Mouse (Mus musculus): ENCODE measurements around the gene Naa35. TPM values are rescaled to one million over a fixed set of nuclear protein-coding genes. Genes with fewer than 3 reads are reported as not detected.

Naa35 gene
- polyA plus RNA-seq, 1 experiment: 35.1 TPM

- no peaks in the 10 kb centered on the region for H3K36me3 ChIP-seq (ENCODE audit: control insufficient read depth, insufficient read depth)
Observed at GRCm38 (mm10) chr13:59562471-59562870, 22.6 kb upstream of the Naa35 start.

GRCm38 (mm10) chr13:59564505-59564904, 20.6 kb upstream of the Naa35 start:
- TF ChIP-seq MYOD1 (IDR thresholded peaks at IDR 0.05; ENCODE audit: control insufficient read depth, insufficient read length, low read depth) (no peak), CTCF (IDR thresholded peaks at IDR 0.05; ENCODE audit: control insufficient read depth, insufficient read depth, insufficient read length) (no peak), MYOG (IDR thresholded peaks at IDR 0.05; ENCODE audit: control insufficient read depth, extremely low read depth, insufficient read length) (no peak), USF1 (IDR thresholded peaks at IDR 0.05; ENCODE audit: low read depth) (no peak), MAX (IDR thresholded peaks at IDR 0.05) (no peak), FOSL1 (IDR thresholded peaks at IDR 0.05; ENCODE audit: insufficient read depth, low read length, poor library complexity, severe bottlenecking) (no peak), CEBPB (IDR thresholded peaks at IDR 0.05; ENCODE audit: low read depth) (no peak)
- Histone ChIP-seq H3K36me3 (ENCODE audit: control insufficient read depth, insufficient read depth) (no peaks in the 10 kb centered on the region), H3K4me3 (ENCODE audit: insufficient read depth, poor library complexity, severe bottlenecking) (no peak overlapping the region), H3ac (ENCODE audit: control insufficient read depth, insufficient read length, low read depth) (no peak overlapping the region), H3K79me2 (ENCODE audit: control insufficient read depth, insufficient read depth) (no peaks in the 10 kb centered on the region), H3K27me3 (ENCODE audit: control insufficient read depth, insufficient read depth, insufficient read length) (peaks cover 12% of the 10 kb centered on the region), H3K79me3 (ENCODE audit: low read depth) (no peaks in the 10 kb centered on the region)

More at GRCm38 (mm10) chr13:59562471-59562870, 22.6 kb upstream of the Naa35 start:
- H3K79me3 ChIP-seq (ENCODE audit: low read depth): no peaks in the 10 kb centered on the region
- TF ChIP-seq MYOD1 (IDR thresholded peaks at IDR 0.05; ENCODE audit: control insufficient read depth, insufficient read length, low read depth) (no peak), CEBPB (IDR thresholded peaks at IDR 0.05; ENCODE audit: low read depth) (no peak), MYOG (IDR thresholded peaks at IDR 0.05; ENCODE audit: control insufficient read depth, extremely low read depth, insufficient read length) (no peak), USF1 (IDR thresholded peaks at IDR 0.05; ENCODE audit: low read depth) (no peak), CTCF (IDR thresholded peaks at IDR 0.05; ENCODE audit: control insufficient read depth, insufficient read depth, insufficient read length) (no peak), MAX (IDR thresholded peaks at IDR 0.05) (no peak), FOSL1 (IDR thresholded peaks at IDR 0.05; ENCODE audit: insufficient read depth, low read length, poor library complexity, severe bottlenecking) (no peak)
- H3K27me3 ChIP-seq (ENCODE audit: control insufficient read depth, insufficient read depth, insufficient read length): peaks cover 7% of the 10 kb centered on the region
- H3K4me3 ChIP-seq (ENCODE audit: insufficient read depth, poor library complexity, severe bottlenecking): no peak overlapping the region
- H3ac ChIP-seq (ENCODE audit: control insufficient read depth, insufficient read length, low read depth): no peak overlapping the region
- H3K79me2 ChIP-seq (ENCODE audit: control insufficient read depth, insufficient read depth): no peaks in the 10 kb centered on the region

GRCm38 (mm10) chr13:59564923-59565322, 20.1 kb upstream of the Naa35 start:
- H3K36me3 ChIP-seq (ENCODE audit: control insufficient read depth, insufficient read depth): no peaks in the 10 kb centered on the region
- H3K79me2 ChIP-seq (ENCODE audit: control insufficient read depth, insufficient read depth): no peaks in the 10 kb centered on the region
- peaks cover 12% of the 10 kb centered on the region for H3K27me3 ChIP-seq (ENCODE audit: control insufficient read depth, insufficient read depth, insufficient read length)
- TF ChIP-seq MYOG (IDR thresholded peaks at IDR 0.05; ENCODE audit: control insufficient read depth, extremely low read depth, insufficient read length) (no peak), USF1 (IDR thresholded peaks at IDR 0.05; ENCODE audit: low read depth) (no peak), CEBPB (IDR thresholded peaks at IDR 0.05; ENCODE audit: low read depth) (no peak), CTCF (IDR thresholded peaks at IDR 0.05; ENCODE audit: control insufficient read depth, insufficient read depth, insufficient read length) (no peak), FOSL1 (IDR thresholded peaks at IDR 0.05; ENCODE audit: insufficient read depth, low read length, poor library complexity, severe bottlenecking) (no peak), MYOD1 (IDR thresholded peaks at IDR 0.05; ENCODE audit: control insufficient read depth, insufficient read length, low read depth) (no peak), MAX (IDR thresholded peaks at IDR 0.05) (no peak)
- H3ac ChIP-seq (ENCODE audit: control insufficient read depth, insufficient read length, low read depth): no peak overlapping the region
- no peaks in the 10 kb centered on the region for H3K79me3 ChIP-seq (ENCODE audit: low read depth)
- H3K4me3 ChIP-seq (ENCODE audit: insufficient read depth, poor library complexity, severe bottlenecking): no peak overlapping the region

GRCm38 (mm10) chr13:59565945-59566520, 19.0 kb upstream of the Naa35 start:
- H3K4me3 ChIP-seq (ENCODE audit: insufficient read depth, poor library complexity, severe bottlenecking): no peak overlapping the region
- H3ac ChIP-seq (ENCODE audit: control insufficient read depth, insufficient read length, low read depth): no peak overlapping the region
- H3K79me2 ChIP-seq (ENCODE audit: control insufficient read depth, insufficient read depth): no peaks in the 10 kb centered on the region
- H3K27me3 ChIP-seq (ENCODE audit: control insufficient read depth, insufficient read depth, insufficient read length): peaks cover 12% of the 10 kb centered on the region
- H3K79me3 ChIP-seq (ENCODE audit: low read depth): no peaks in the 10 kb centered on the region
- no peak for TF ChIP-seq MAX (IDR thresholded peaks at IDR 0.05)
- no peak for TF ChIP-seq FOSL1 (IDR thresholded peaks at IDR 0.05; ENCODE audit: insufficient read depth, low read length, poor library complexity, severe bottlenecking)
- no peak for TF ChIP-seq MYOG (IDR thresholded peaks at IDR 0.05; ENCODE audit: control insufficient read depth, extremely low read depth, insufficient read length)
- H3K36me3 ChIP-seq (ENCODE audit: control insufficient read depth, insufficient read depth): no peaks in the 10 kb centered on the region

- H3K27me3 ChIP-seq (ENCODE audit: control insufficient read depth, insufficient read depth, insufficient read length): peaks cover 10% of the 10 kb centered on the region
- no peak overlapping the region for H3ac ChIP-seq (ENCODE audit: control insufficient read depth, insufficient read length, low read depth)
- H3K79me2 ChIP-seq (ENCODE audit: control insufficient read depth, insufficient read depth): no peaks in the 10 kb centered on the region
- TF ChIP-seq CTCF (IDR thresholded peaks at IDR 0.05; ENCODE audit: control insufficient read depth, insufficient read depth, insufficient read length): no peak
- no peak for TF ChIP-seq MYOG (IDR thresholded peaks at IDR 0.05; ENCODE audit: control insufficient read depth, extremely low read depth, insufficient read length)
- TF ChIP-seq MYOD1 (IDR thresholded peaks at IDR 0.05; ENCODE audit: control insufficient read depth, insufficient read length, low read depth): no peak
- TF ChIP-seq FOSL1 (IDR thresholded peaks at IDR 0.05; ENCODE audit: insufficient read depth, low read length, poor library complexity, severe bottlenecking): no peak
- no peak for TF ChIP-seq CEBPB (IDR thresholded peaks at IDR 0.05; ENCODE audit: low read depth)
- TF ChIP-seq MAX (IDR thresholded peaks at IDR 0.05): no peak
- no peak for TF ChIP-seq USF1 (IDR thresholded peaks at IDR 0.05; ENCODE audit: low read depth)
- no peaks in the 10 kb centered on the region for H3K36me3 ChIP-seq (ENCODE audit: control insufficient read depth, insufficient read depth)
- no peak overlapping the region for H3K4me3 ChIP-seq (ENCODE audit: insufficient read depth, poor library complexity, severe bottlenecking)
- no peaks in the 10 kb centered on the region for H3K79me3 ChIP-seq (ENCODE audit: low read depth)
Observed at GRCm38 (mm10) chr13:59571107-59571506, 14.0 kb upstream of the Naa35 start.

GRCm38 (mm10) chr13:59572549-59572948, 12.5 kb upstream of the Naa35 start:
- Histone ChIP-seq H3K36me3 (ENCODE audit: control insufficient read depth, insufficient read depth) (no peaks in the 10 kb centered on the region), H3K4me3 (ENCODE audit: insufficient read depth, poor library complexity, severe bottlenecking) (no peak overlapping the region)

More at GRCm38 (mm10) chr13:59572549-59572948, 12.5 kb upstream of the Naa35 start:
- peaks cover 5% of the 10 kb centered on the region for H3K27me3 ChIP-seq (ENCODE audit: control insufficient read depth, insufficient read depth, insufficient read length)
- no peaks in the 10 kb centered on the region for H3K79me3 ChIP-seq (ENCODE audit: low read depth)
- H3K79me2 ChIP-seq (ENCODE audit: control insufficient read depth, insufficient read depth): no peaks in the 10 kb centered on the region
- no peak overlapping the region for H3ac ChIP-seq (ENCODE audit: control insufficient read depth, insufficient read length, low read depth)
- TF ChIP-seq MYOD1 (IDR thresholded peaks at IDR 0.05; ENCODE audit: control insufficient read depth, insufficient read length, low read depth) (no peak), MYOG (IDR thresholded peaks at IDR 0.05; ENCODE audit: control insufficient read depth, extremely low read depth, insufficient read length) (no peak), MAX (IDR thresholded peaks at IDR 0.05) (no peak), USF1 (IDR thresholded peaks at IDR 0.05; ENCODE audit: low read depth) (no peak), FOSL1 (IDR thresholded peaks at IDR 0.05; ENCODE audit: insufficient read depth, low read length, poor library complexity, severe bottlenecking) (no peak)
